Mouse (Mus musculus): Measurements from ENCODE around the gene Shoc2. TPM values are rescaled to one million over a fixed set of nuclear protein-coding genes. Genes with fewer than 3 reads are reported as not detected.

Gene Shoc2
- polyA plus RNA-seq, 1 experiment, result 18.6 TPM

- TF ChIP-seq POLR2A (IDR thresholded peaks at IDR 0.05; ENCODE audit: control insufficient read depth, extremely low read depth, insufficient read depth, low read length, poor library complexity), result no peak
- TF ChIP-seq CTCF (IDR thresholded peaks at IDR 0.05; ENCODE audit: borderline replicate concordance, control insufficient read depth, extremely low read depth, insufficient read depth, low read length, poor library complexity), result no peak
- WGBS, result 38% methylated on average over 14 of the region's 14 CpGs
- DNase-seq, result peak; percentile 33
- Histone ChIP-seq H3K36me3 (ENCODE audit: control insufficient read depth, insufficient read depth, low read length) (no peaks in the 10 kb centered on the region), H3K4me3 (ENCODE audit: control insufficient read depth, insufficient read depth, low read length) (no peak overlapping the region), H3K27me3 (ENCODE audit: control insufficient read depth, insufficient read depth, low read length) (no peaks in the 10 kb centered on the region), H3K27ac (ENCODE audit: control insufficient read depth, insufficient read depth, low read length) (peak overlapping the region; percentile 75), H3K4me1 (replicated peaks; ENCODE audit: control insufficient read depth, insufficient read depth, low read length) (peaks cover 39% of the 10 kb centered on the region)
Observed at GRCm38 (mm10) chr19:53899941-53900610, 44.0 kb upstream of the Shoc2 start.

- DNase-seq, result no peak
- H3K4me3 ChIP-seq (ENCODE audit: control insufficient read depth, insufficient read depth, low read length), result no peak overlapping the region
- TF ChIP-seq POLR2A (IDR thresholded peaks at IDR 0.05; ENCODE audit: control insufficient read depth, extremely low read depth, insufficient read depth, low read length, poor library complexity) (no peak), CTCF (IDR thresholded peaks at IDR 0.05; ENCODE audit: borderline replicate concordance, control insufficient read depth, extremely low read depth, insufficient read depth, low read length, poor library complexity) (no peak)
- 56% methylated on average over 15 of the region's 15 CpGs for WGBS
- no peaks in the 10 kb centered on the region for H3K27me3 ChIP-seq (ENCODE audit: control insufficient read depth, insufficient read depth, low read length)
- peaks cover 42% of the 10 kb centered on the region for H3K4me1 ChIP-seq (replicated peaks; ENCODE audit: control insufficient read depth, insufficient read depth, low read length)
- no peaks in the 10 kb centered on the region for H3K36me3 ChIP-seq (ENCODE audit: control insufficient read depth, insufficient read depth, low read length)
- peak overlapping the region; percentile 97 for H3K27ac ChIP-seq (ENCODE audit: control insufficient read depth, insufficient read depth, low read length)
Observed at GRCm38 (mm10) chr19:53901931-53902738, 42.0 kb upstream of the Shoc2 start.

- peak; percentile 94 for DNase-seq
- no peak for TF ChIP-seq CTCF (IDR thresholded peaks at IDR 0.05; ENCODE audit: borderline replicate concordance, control insufficient read depth, extremely low read depth, insufficient read depth, low read length, poor library complexity)
- TF ChIP-seq POLR2A (IDR thresholded peaks at IDR 0.05; ENCODE audit: control insufficient read depth, extremely low read depth, insufficient read depth, low read length, poor library complexity), result peak; percentile 99
Observed at GRCm38 (mm10) chr19:53902739-53903487, 41.2 kb upstream of the Shoc2 start.

GRCm38 (mm10) chr19:53903507-53904321, 40.4 kb upstream of the Shoc2 start:
- Histone ChIP-seq H3K4me1 (replicated peaks; ENCODE audit: control insufficient read depth, insufficient read depth, low read length) (peaks cover 36% of the 10 kb centered on the region), H3K36me3 (ENCODE audit: control insufficient read depth, insufficient read depth, low read length) (peaks cover 9% of the 10 kb centered on the region), H3K27me3 (ENCODE audit: control insufficient read depth, insufficient read depth, low read length) (no peaks in the 10 kb centered on the region), H3K27ac (ENCODE audit: control insufficient read depth, insufficient read depth, low read length) (peak overlapping the region; percentile 79), H3K4me3 (ENCODE audit: control insufficient read depth, insufficient read depth, low read length) (peak overlapping the region; percentile 97)
- TF ChIP-seq CTCF (IDR thresholded peaks at IDR 0.05; ENCODE audit: borderline replicate concordance, control insufficient read depth, extremely low read depth, insufficient read depth, low read length, poor library complexity) (0 out of 2 replicates have a peak, but pooled peaks have one; percentile 41), POLR2A (IDR thresholded peaks at IDR 0.05; ENCODE audit: control insufficient read depth, extremely low read depth, insufficient read depth, low read length, poor library complexity) (no peak)
- WGBS, result under 1% methylated on average over 82 of the region's 83 CpGs
- peak; percentile 75 for DNase-seq

More at GRCm38 (mm10) chr19:53902739-53903487, 41.2 kb upstream of the Shoc2 start:
- peak overlapping the region; percentile 97 for H3K27ac ChIP-seq (ENCODE audit: control insufficient read depth, insufficient read depth, low read length)
- H3K4me1 ChIP-seq (replicated peaks; ENCODE audit: control insufficient read depth, insufficient read depth, low read length), result peaks cover 42% of the 10 kb centered on the region
- H3K36me3 ChIP-seq (ENCODE audit: control insufficient read depth, insufficient read depth, low read length), result peaks cover 2% of the 10 kb centered on the region
- no peaks in the 10 kb centered on the region for H3K27me3 ChIP-seq (ENCODE audit: control insufficient read depth, insufficient read depth, low read length)
- WGBS, result under 1% methylated on average over 61 of the region's 61 CpGs
- H3K4me3 ChIP-seq (ENCODE audit: control insufficient read depth, insufficient read depth, low read length), result peak overlapping the region; percentile 97

- TF ChIP-seq CTCF (IDR thresholded peaks at IDR 0.05; ENCODE audit: borderline replicate concordance, control insufficient read depth, extremely low read depth, insufficient read depth, low read length, poor library complexity), result no peak
- no peak for TF ChIP-seq POLR2A (IDR thresholded peaks at IDR 0.05; ENCODE audit: control insufficient read depth, extremely low read depth, insufficient read depth, low read length, poor library complexity)
- peaks cover 19% of the 10 kb centered on the region for H3K36me3 ChIP-seq (ENCODE audit: control insufficient read depth, insufficient read depth, low read length)
- H3K27ac ChIP-seq (ENCODE audit: control insufficient read depth, insufficient read depth, low read length), result no peak overlapping the region
- no peak overlapping the region for H3K4me3 ChIP-seq (ENCODE audit: control insufficient read depth, insufficient read depth, low read length)
- WGBS, result 12% methylated on average over 7 of the region's 7 CpGs
- peaks cover 26% of the 10 kb centered on the region for H3K4me1 ChIP-seq (replicated peaks; ENCODE audit: control insufficient read depth, insufficient read depth, low read length)
- DNase-seq, result no peak
- H3K27me3 ChIP-seq (ENCODE audit: control insufficient read depth, insufficient read depth, low read length), result no peaks in the 10 kb centered on the region
Observed at GRCm38 (mm10) chr19:53904833-53905480, 39.1 kb upstream of the Shoc2 start.

All from thymus, adult 2 months (tissue).